Mouse (Mus musculus) cortical plate, adult 2 months (tissue): ENCODE results near the gene Tmprss6. TPM values are rescaled to one million over a fixed set of nuclear protein-coding genes. Genes with fewer than 3 reads are reported as not detected.

Experiments used
- H3K27ac ChIP-seq: fragments of 200-500 bp; 2 replicates; pipeline ENCODE4 v1.5.1; 2012; ENCODE audit warnings: low read length, control low read depth, inconsistent platforms; ENCODE audit not compliant: insufficient read depth
- H3K4me1 ChIP-seq: fragments of 200-500 bp; 2 replicates; pipeline ENCODE4 v1.6.1; 2011; ENCODE audit warnings: low read length; ENCODE audit not compliant: control insufficient read depth, insufficient read depth
- H3K4me3 ChIP-seq: fragments of 200-500 bp; 2 replicates; pipeline ENCODE4 v1.5.1; 2011; ENCODE audit warnings: mild to moderate bottlenecking, low read length, control low read depth; ENCODE audit not compliant: insufficient read depth
- CTCF ChIP-seq: fragments of 200-500 bp; IDR thresholded peaks from 2 replicates; pipeline ENCODE4 v1.5.1; 2011; ENCODE audit warnings: mild to moderate bottlenecking, control low read depth, low read length; ENCODE audit not compliant: insufficient read depth; ENCODE audit errors: extremely low read depth
- POLR2A ChIP-seq: fragments of 200-500 bp; IDR thresholded peaks from 2 replicates; pipeline ENCODE4 v1.6.1; 2011; ENCODE audit warnings: mild to moderate bottlenecking, low read length, control low read depth; ENCODE audit not compliant: insufficient read depth; ENCODE audit errors: extremely low read depth
- polyA plus RNA-seq: library from polyadenylated mRNA; depleted of rRNA; stranded (reverse); fragments of >200 nt; gene quantifications from 2 replicates; pipeline ENCODE4 v1.2.3, GENCODE M21; 2012

The Tmprss6 gene
- polyA plus RNA-seq, 1 experiment, result 0.04 TPM

GRCm38 (mm10) chr15:78487066-78487465, 18.6 kb upstream of the Tmprss6 start:
- no peak overlapping the region for H3K4me3 ChIP-seq
- no peaks in the 10 kb centered on the region for H3K4me1 ChIP-seq
- TF ChIP-seq POLR2A (no peak), CTCF (no peak)
- no peak overlapping the region for H3K27ac ChIP-seq

GRCm38 (mm10) chr15:78486564-78486963, 18.1 kb upstream of the Tmprss6 start:
- H3K27ac ChIP-seq, result no peak overlapping the region
- H3K4me3 ChIP-seq, result no peak overlapping the region
- no peaks in the 10 kb centered on the region for H3K4me1 ChIP-seq
- TF ChIP-seq CTCF, result no peak
- TF ChIP-seq POLR2A, result no peak

GRCm38 (mm10) chr15:78483311-78483710, 14.9 kb upstream of the Tmprss6 start:
- no peak overlapping the region for H3K27ac ChIP-seq
- no peaks in the 10 kb centered on the region for H3K4me1 ChIP-seq
- TF ChIP-seq CTCF (no peak), POLR2A (no peak)
- no peak overlapping the region for H3K4me3 ChIP-seq

GRCm38 (mm10) chr15:78482518-78482917, 14.1 kb upstream of the Tmprss6 start:
- H3K4me3 ChIP-seq, result no peak overlapping the region
- no peaks in the 10 kb centered on the region for H3K4me1 ChIP-seq
- no peak overlapping the region for H3K27ac ChIP-seq
- TF ChIP-seq CTCF (no peak), POLR2A (no peak)

GRCm38 (mm10) chr15:78481448-78482000, 13.1 kb upstream of the Tmprss6 start:
- TF ChIP-seq CTCF, result no peak
- TF ChIP-seq POLR2A, result no peak
- Histone ChIP-seq H3K4me3 (no peak overlapping the region), H3K27ac (no peak overlapping the region), H3K4me1 (no peaks in the 10 kb centered on the region)

- no peak overlapping the region for H3K27ac ChIP-seq
- H3K4me3 ChIP-seq, result no peak overlapping the region
- no peaks in the 10 kb centered on the region for H3K4me1 ChIP-seq
- TF ChIP-seq CTCF (no peak), POLR2A (no peak)
These were observed 12.6 kb upstream of the Tmprss6 start for GRCm38 (mm10) chr15:78480991-78481390.

GRCm38 (mm10) chr15:78480111-78480510, 11.7 kb upstream of the Tmprss6 start:
- TF ChIP-seq CTCF, result no peak
- TF ChIP-seq POLR2A, result no peak
- no peak overlapping the region for H3K4me3 ChIP-seq
- H3K4me1 ChIP-seq, result no peaks in the 10 kb centered on the region
- no peak overlapping the region for H3K27ac ChIP-seq

- H3K27ac ChIP-seq, result no peak overlapping the region
- no peaks in the 10 kb centered on the region for H3K4me1 ChIP-seq
- no peak overlapping the region for H3K4me3 ChIP-seq
- no peak for TF ChIP-seq CTCF
- no peak for TF ChIP-seq POLR2A
These were observed 11.0 kb upstream of the Tmprss6 start for GRCm38 (mm10) chr15:78479470-78479869.

GRCm38 (mm10) chr15:78478073-78478472, 9.6 kb upstream of the Tmprss6 start:
- Histone ChIP-seq H3K27ac (no peak overlapping the region), H3K4me1 (no peaks in the 10 kb centered on the region), H3K4me3 (no peak overlapping the region)
- no peak for TF ChIP-seq CTCF
- no peak for TF ChIP-seq POLR2A

GRCm38 (mm10) chr15:78476878-78477277, 8.4 kb upstream of the Tmprss6 start:
- TF ChIP-seq POLR2A (no peak), CTCF (no peak)
- H3K4me1 ChIP-seq, result no peaks in the 10 kb centered on the region
- no peak overlapping the region for H3K4me3 ChIP-seq
- H3K27ac ChIP-seq, result no peak overlapping the region

- H3K27ac ChIP-seq, result no peak overlapping the region
- TF ChIP-seq POLR2A (no peak), CTCF (no peak)
- no peaks in the 10 kb centered on the region for H3K4me1 ChIP-seq
- H3K4me3 ChIP-seq, result no peak overlapping the region
These were observed 7.2 kb upstream of the Tmprss6 start for GRCm38 (mm10) chr15:78475604-78476031.
